Mouse (Mus musculus) embryonic facial prominence, embryonic 14.5 days (tissue): ENCODE data around the gene Gm20696. TPM values are rescaled to one million over a fixed set of nuclear protein-coding genes. Genes with fewer than 3 reads are reported as not detected.

Source experiments
- ATAC-seq: fragments of 200-750 bp; cut with Nextera tagmentation; 2 replicates; pipeline ENCODE4 v1.8.0; 2017; ENCODE audit warnings: low read depth, moderate number of reproducible peaks, moderate TSS enrichment
- DNase-seq: peaks from one replicate; pipeline ENCODE4 v3.0.0-alpha.2; 2015; ENCODE audit warnings: low spot score
- H3K27ac ChIP-seq: fragments of 300-500 bp; sonication (generic); replicated peaks from 2 replicates; pipeline ENCODE4 v1.5.1; 2014; ENCODE audit warnings: low read depth, mild to moderate bottlenecking, low read length, moderate library complexity
- H3K27me3 ChIP-seq: fragments of 300-500 bp; sonication (generic); replicated peaks from 2 replicates; pipeline ENCODE4 v1.6.1; 2014; ENCODE audit warnings: low read length; ENCODE audit not compliant: control insufficient read depth, insufficient read depth
- H3K36me3 ChIP-seq: fragments of 300-500 bp; sonication (generic); 2 replicates; pipeline ENCODE4 v1.6.1; 2014; ENCODE audit warnings: low read length, mixed read lengths; ENCODE audit not compliant: control insufficient read depth, insufficient read depth
- H3K4me1 ChIP-seq: fragments of 300-500 bp; sonication (generic); 2 replicates; pipeline ENCODE4 v1.6.1; 2014; ENCODE audit warnings: antibody characterized with exemption, low read length; ENCODE audit not compliant: control insufficient read depth, insufficient read depth
- H3K4me2 ChIP-seq: fragments of 300-500 bp; sonication (generic); 2 replicates; pipeline ENCODE4 v1.6.1; 2014; ENCODE audit warnings: low read depth, mild to moderate bottlenecking, low read length, moderate library complexity, mixed read lengths
- H3K4me3 ChIP-seq: fragments of 300-500 bp; sonication (generic); 2 replicates; pipeline ENCODE4 v1.5.1; 2014; ENCODE audit warnings: low read depth, mild to moderate bottlenecking, low read length
- H3K9ac ChIP-seq: fragments of 300-500 bp; sonication (generic); 2 replicates; pipeline ENCODE4 v1.6.1; 2014; ENCODE audit warnings: low read depth, mild to moderate bottlenecking, low read length, moderate library complexity, mixed read lengths
- H3K9me3 ChIP-seq: fragments of 300-500 bp; sonication (generic); 2 replicates; pipeline ENCODE4 v1.6.1; 2016; ENCODE audit warnings: low read length; ENCODE audit not compliant: control insufficient read depth
- WGBS: fragments of 180-500 bp; shearing (Covaris S2); extraction: QIAGEN DNeasy Blood & Tissue Kit; methylation state at CpG from one replicate; pipeline ENCODE4 v1.1.7; 2014; 5-methylcytosine and 5-hydroxymethylcytosine counted together
- polyA plus RNA-seq: library from polyadenylated mRNA; unstranded; fragments of >200 nt; fragmentation: Nextera tagmentation; extraction: Ambion mirVana; gene quantifications from 2 replicates; pipeline ENCODE4 v1.2.1, GENCODE M21; 2014

Gm20696 gene
- polyA plus RNA-seq, 1 experiment from 2014 or later, result 3.0 TPM

- Histone ChIP-seq H3K9me3 (no peaks in the 10 kb centered on the region), H3K4me3 (no peak overlapping the region), H3K27me3 (no peaks in the 10 kb centered on the region), H3K36me3 (no peaks in the 10 kb centered on the region), H3K27ac (no peak overlapping the region), H3K4me1 (peaks cover 9% of the 10 kb centered on the region), H3K4me2 (no peak overlapping the region), H3K9ac (no peak overlapping the region)
- DNase-seq, result no peak
- ATAC-seq, result no peak
- WGBS, result 83% methylated on average over 3 of the region's 3 CpGs
Measured at GRCm38 (mm10) chr6:99491146-99491545, 175.5 kb downstream of the Gm20696 start.

- Histone ChIP-seq H3K4me2 (no peak overlapping the region), H3K27me3 (no peaks in the 10 kb centered on the region), H3K27ac (no peak overlapping the region), H3K9me3 (no peaks in the 10 kb centered on the region), H3K4me3 (no peak overlapping the region), H3K9ac (no peak overlapping the region), H3K4me1 (peaks cover 14% of the 10 kb centered on the region), H3K36me3 (no peaks in the 10 kb centered on the region)
- DNase-seq (no peak), ATAC-seq (no peak)
- WGBS, result 69% methylated on average over 8 of the region's 8 CpGs
Measured at GRCm38 (mm10) chr6:99489900-99490648, 176.5 kb downstream of the Gm20696 start.

- H3K4me2 ChIP-seq, result no peak overlapping the region
- no peak overlapping the region for H3K27ac ChIP-seq
- WGBS, result 70% methylated on average over 10 of the region's 10 CpGs
- DNase-seq (no peak), ATAC-seq (no peak)
- H3K9ac ChIP-seq, result no peak overlapping the region
- peaks cover 21% of the 10 kb centered on the region for H3K4me1 ChIP-seq
- H3K36me3 ChIP-seq, result no peaks in the 10 kb centered on the region
- H3K4me3 ChIP-seq, result no peak overlapping the region
- no peaks in the 10 kb centered on the region for H3K27me3 ChIP-seq
- no peaks in the 10 kb centered on the region for H3K9me3 ChIP-seq
Measured at GRCm38 (mm10) chr6:99489423-99489822, 177.2 kb downstream of the Gm20696 start.

GRCm38 (mm10) chr6:99485884-99486640 lies 180.5 kb downstream of the Gm20696 start:
- WGBS, result 71% methylated on average over 12 of the region's 12 CpGs
- H3K9me3 ChIP-seq, result no peaks in the 10 kb centered on the region
- no peaks in the 10 kb centered on the region for H3K27me3 ChIP-seq
- DNase-seq, result no peak
- peak overlapping the region; percentile 86 for H3K27ac ChIP-seq
- H3K4me1 ChIP-seq, result peaks cover 38% of the 10 kb centered on the region
- H3K4me3 ChIP-seq, result no peak overlapping the region
- no peaks in the 10 kb centered on the region for H3K36me3 ChIP-seq
- peak overlapping the region; percentile 52 for H3K4me2 ChIP-seq
- peak; percentile 17; the same call in 1 of the 2 replicates for ATAC-seq
- H3K9ac ChIP-seq, result no peak overlapping the region

- Histone ChIP-seq H3K27ac (peak overlapping the region; percentile 86), H3K36me3 (no peaks in the 10 kb centered on the region), H3K27me3 (no peaks in the 10 kb centered on the region), H3K9me3 (0 out of 2 replicates have a peak, but pooled peaks cover under 1% of the 10 kb centered on the region), H3K4me3 (peak overlapping the region; percentile 17), H3K4me1 (peaks cover 38% of the 10 kb centered on the region), H3K9ac (peak overlapping the region; percentile 26; the same call in 1 of the 2 replicates), H3K4me2 (peak overlapping the region; percentile 52)
- peak; percentile 93 for DNase-seq
- 15% methylated on average over 18 of the region's 20 CpGs for WGBS
- peak; percentile 90 for ATAC-seq
Measured at GRCm38 (mm10) chr6:99485217-99485883, 181.2 kb downstream of the Gm20696 start.

GRCm38 (mm10) chr6:99484884-99485216 lies 181.7 kb downstream of the Gm20696 start:
- ATAC-seq (no peak), DNase-seq (no peak)
- Histone ChIP-seq H3K9ac (peak overlapping the region; percentile 26; the same call in 1 of the 2 replicates), H3K4me3 (peak overlapping the region; percentile 17), H3K4me2 (peak overlapping the region; percentile 52), H3K9me3 (0 out of 2 replicates have a peak, but pooled peaks cover 3% of the 10 kb centered on the region), H3K36me3 (no peaks in the 10 kb centered on the region), H3K27ac (peak overlapping the region; percentile 86), H3K4me1 (peaks cover 38% of the 10 kb centered on the region), H3K27me3 (no peaks in the 10 kb centered on the region)
- WGBS, result 18% methylated on average over 8 of the region's 8 CpGs

GRCm38 (mm10) chr6:99484197-99484725 lies 182.3 kb downstream of the Gm20696 start:
- H3K4me3 ChIP-seq, result no peak overlapping the region
- no peaks in the 10 kb centered on the region for H3K36me3 ChIP-seq
- no peak for ATAC-seq
- H3K9ac ChIP-seq, result no peak overlapping the region
- H3K27me3 ChIP-seq, result no peaks in the 10 kb centered on the region
- peak overlapping the region; percentile 86; the same call in 1 of the 2 replicates for H3K27ac ChIP-seq
- H3K4me1 ChIP-seq, result peaks cover 38% of the 10 kb centered on the region
- 64% methylated on average over 7 of the region's 7 CpGs for WGBS
- H3K4me2 ChIP-seq, result 0 out of 2 replicates have a peak overlapping the region, but pooled peaks have one; percentile 52
- H3K9me3 ChIP-seq, result 0 out of 2 replicates have a peak, but pooled peaks cover 3% of the 10 kb centered on the region
- DNase-seq, result no peak

GRCm38 (mm10) chr6:99483556-99483955 lies 183.0 kb downstream of the Gm20696 start:
- Histone ChIP-seq H3K9ac (no peak overlapping the region), H3K36me3 (no peaks in the 10 kb centered on the region), H3K4me2 (0 out of 2 replicates have a peak overlapping the region, but pooled peaks have one; percentile 4), H3K27ac (no peak overlapping the region; the same call in 1 of the 2 replicates), H3K9me3 (0 out of 2 replicates have a peak, but pooled peaks cover 3% of the 10 kb centered on the region), H3K4me3 (no peak overlapping the region), H3K4me1 (peaks cover 38% of the 10 kb centered on the region), H3K27me3 (no peaks in the 10 kb centered on the region)
- DNase-seq, result no peak
- no peak for ATAC-seq
- 25% methylated on average over 10 of the region's 10 CpGs for WGBS
